In the genomic region with DNA sequence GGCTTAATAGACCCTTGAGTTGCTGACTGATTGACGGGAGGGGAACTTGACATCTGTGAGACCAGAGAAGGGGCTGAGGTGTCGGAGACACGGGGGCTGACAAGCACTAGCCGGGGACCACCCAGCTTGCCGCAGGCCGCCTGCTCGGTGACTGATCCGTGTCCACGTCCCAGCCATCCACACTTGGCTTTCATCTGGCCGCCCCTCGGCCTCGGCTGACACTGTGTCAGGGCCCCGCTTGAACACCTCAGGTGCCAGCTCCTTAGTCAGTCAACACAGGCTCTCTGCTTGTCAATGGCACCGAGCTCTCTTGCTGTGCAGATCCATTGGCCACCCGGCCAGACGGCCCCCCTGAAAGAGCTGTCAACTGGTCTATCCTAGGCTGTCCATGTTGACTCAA, we compare ENCODE assay signal across 12 mouse cellular contexts.
"Had no signal": no experiment of that assay in that cellular context is flagged by ENCODE, and none has a peak within 500 bp of the region (broad histone marks: within the 10 kb centered on the region; RNA-seq: fewer than 3 reads in every experiment).

No protein-coding gene starts in this region.

- H3K9me3 ChIP-seq: limb, embryonic 15.5 days; liver, embryonic 12.5 days; midbrain, embryonic 13.5 days; neural tube, embryonic 15.5 days had no signal

- ATAC-seq: inflammation-experienced regulatory T-cells, adult 6 months; intestine, postnatal 0 days; liver, embryonic 12.5 days; midbrain, embryonic 13.5 days had no signal

- H3K4me3 ChIP-seq: layer of hippocampus, adult 2 months; limb, embryonic 15.5 days; liver, embryonic 12.5 days; midbrain, embryonic 13.5 days; myocyte; neural tube, embryonic 15.5 days had no signal

- H3K27me3 ChIP-seq: midbrain, embryonic 13.5 days; neural tube, embryonic 15.5 days had no signal

- H3K36me3 ChIP-seq: limb, embryonic 15.5 days; liver, embryonic 12.5 days; midbrain, embryonic 13.5 days; neural tube, embryonic 15.5 days had no signal

- H3K4me1 ChIP-seq: liver, embryonic 12.5 days; midbrain, embryonic 13.5 days; neural tube, embryonic 15.5 days had no signal

- H3K27ac ChIP-seq: layer of hippocampus, adult 2 months; limb, embryonic 15.5 days; liver, embryonic 12.5 days; midbrain, embryonic 13.5 days; neural tube, embryonic 15.5 days; stomach, postnatal 0 days had no signal

- H3K9ac ChIP-seq: limb, embryonic 15.5 days; liver, embryonic 12.5 days; midbrain, embryonic 13.5 days; neural tube, embryonic 15.5 days had no signal

- DNase-seq: kidney, adult 9 months; left cerebral cortex, postnatal 4 days; lung, postnatal 14 days had no signal

- H3K4me2 ChIP-seq: limb, embryonic 15.5 days; liver, embryonic 12.5 days; midbrain, embryonic 13.5 days; neural tube, embryonic 15.5 days had no signal
